Mouse (Mus musculus) midbrain, postnatal 0 days (tissue): ENCODE measurements around the gene Arhgap4. TPM values are rescaled to one million over a fixed set of nuclear protein-coding genes. Genes with fewer than 3 reads are reported as not detected.

ENCODE experiments used
- ATAC-seq: fragments of 200-750 bp; cut with Nextera tagmentation; 2 replicates; pipeline ENCODE4 v1.8.0; 2017; ENCODE audit warnings: moderate number of reproducible peaks, mild to moderate bottlenecking, moderate TSS enrichment, moderate library complexity; ENCODE audit not compliant: low FRiP score
- DNase-seq: peaks from one replicate; pipeline ENCODE4 v3.0.0-alpha.2; 2015; ENCODE audit warnings: low spot score
- H3K27ac ChIP-seq: fragments of 300-500 bp; sonication (generic); 2 replicates; pipeline ENCODE4 v1.5.1; 2014; ENCODE audit warnings: low read depth, mild to moderate bottlenecking, low read length, mixed read lengths
- H3K27me3 ChIP-seq: fragments of 300-500 bp; sonication (generic); 2 replicates; pipeline ENCODE4 v1.6.1; 2014; ENCODE audit warnings: low read length, control low read depth, mixed read lengths; ENCODE audit not compliant: insufficient read depth
- H3K36me3 ChIP-seq: fragments of 300-500 bp; sonication (generic); 2 replicates; pipeline ENCODE4 v1.6.1; 2014; ENCODE audit warnings: low read length, control low read depth, mixed read lengths; ENCODE audit not compliant: insufficient read depth
- H3K4me1 ChIP-seq: fragments of 300-500 bp; sonication (generic); 2 replicates; pipeline ENCODE4 v1.6.1; 2014; ENCODE audit warnings: mild to moderate bottlenecking, control low read depth, antibody characterized with exemption, low read length, mixed read lengths; ENCODE audit not compliant: insufficient read depth
- H3K4me2 ChIP-seq: fragments of 300-500 bp; sonication (generic); 2 replicates; pipeline ENCODE4 v1.6.1; 2014; ENCODE audit warnings: low read depth, mild to moderate bottlenecking, low read length, mixed read lengths; ENCODE audit not compliant: poor library complexity, severe bottlenecking
- H3K4me3 ChIP-seq: fragments of 300-500 bp; sonication (generic); 2 replicates; pipeline ENCODE4 v1.5.1; 2014; ENCODE audit warnings: low read depth, mild to moderate bottlenecking, low read length, moderate library complexity
- H3K9ac ChIP-seq: fragments of 300-500 bp; sonication (generic); replicated peaks from 2 replicates; pipeline ENCODE4 v1.6.1; 2014; ENCODE audit warnings: mild to moderate bottlenecking, low read length, moderate library complexity, mixed read lengths; ENCODE audit not compliant: poor library complexity, severe bottlenecking
- H3K9me3 ChIP-seq: fragments of 300-500 bp; sonication (generic); 2 replicates; pipeline ENCODE4 v1.6.1; 2016; ENCODE audit warnings: low read length, control low read depth
- CTCF ChIP-seq: IDR thresholded peaks from 2 replicates; pipeline ENCODE4 v1.5.1; 2016; ENCODE audit warnings: antibody characterized with exemption, mild to moderate bottlenecking
- WGBS: fragments of 180-500 bp; shearing (Covaris S2); extraction: QIAGEN DNeasy Blood & Tissue Kit; methylation state at CpG from one replicate; pipeline ENCODE4 v1.1.7; 2014; 5-methylcytosine and 5-hydroxymethylcytosine counted together
- polyA plus RNA-seq: library from polyadenylated mRNA; unstranded; fragments of >200 nt; fragmentation: Nextera tagmentation; extraction: Ambion mirVana; gene quantifications from 2 replicates; pipeline ENCODE4 v1.2.1, GENCODE M21; 2015
- total RNA-seq: library from RNA; depleted of rRNA; stranded (reverse); fragments of >200 nt; gene quantifications from 2 replicates; pipeline ENCODE4 v1.2.3, GENCODE M21; 2014

Gene Arhgap4
- total and polyA plus RNA-seq, 2 experiments from 2014 or later, result 1.4 to 4.8 TPM

- Histone ChIP-seq H3K9ac (no peak overlapping the region), H3K4me3 (no peak overlapping the region), H3K36me3 (no peaks in the 10 kb centered on the region), H3K9me3 (no peaks in the 10 kb centered on the region), H3K27me3 (no peaks in the 10 kb centered on the region), H3K4me1 (no peaks in the 10 kb centered on the region), H3K27ac (no peak overlapping the region), H3K4me2 (peak overlapping the region; percentile 28)
- TF ChIP-seq CTCF, result no peak
- WGBS, result 20% methylated on average over 18 of the region's 26 CpGs
- no peak for ATAC-seq
- no peak for DNase-seq
Observed at GRCm38 (mm10) chrX:73911156-73911555, 10.5 kb downstream of the Arhgap4 start.

- H3K9ac ChIP-seq, result no peak overlapping the region
- TF ChIP-seq CTCF, result no peak
- ATAC-seq, result no peak
- H3K9me3 ChIP-seq, result no peaks in the 10 kb centered on the region
- no peak overlapping the region for H3K4me2 ChIP-seq
- no peak for DNase-seq
- H3K27me3 ChIP-seq, result no peaks in the 10 kb centered on the region
- H3K36me3 ChIP-seq, result no peaks in the 10 kb centered on the region
- no peak overlapping the region for H3K27ac ChIP-seq
- H3K4me1 ChIP-seq, result no peaks in the 10 kb centered on the region
- no peak overlapping the region for H3K4me3 ChIP-seq
Observed at GRCm38 (mm10) chrX:73910451-73910850, 11.2 kb downstream of the Arhgap4 start.

DNA sequence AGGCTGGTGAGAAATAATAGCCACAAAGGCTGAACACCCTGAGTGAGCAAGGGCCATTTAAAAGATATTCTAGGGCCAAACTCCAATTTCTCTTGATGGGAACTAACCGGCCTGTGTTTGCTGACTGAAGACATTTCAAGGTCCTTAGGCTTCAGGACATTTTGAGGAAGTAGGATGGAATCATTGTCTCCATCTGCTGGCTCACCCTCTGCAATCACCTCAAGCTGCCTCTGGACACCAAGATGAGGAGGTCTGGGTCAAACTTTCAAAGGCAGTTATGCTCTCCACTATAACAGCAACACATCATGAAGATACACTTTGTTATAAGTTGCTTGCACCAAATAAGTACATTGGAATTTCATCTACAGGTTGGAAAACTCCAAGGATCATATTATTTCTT lies 11.6 kb downstream of the Arhgap4 start:
- Histone ChIP-seq H3K27ac (no peak overlapping the region), H3K9me3 (no peaks in the 10 kb centered on the region), H3K36me3 (no peaks in the 10 kb centered on the region), H3K4me2 (no peak overlapping the region), H3K4me3 (no peak overlapping the region), H3K27me3 (no peaks in the 10 kb centered on the region), H3K4me1 (no peaks in the 10 kb centered on the region), H3K9ac (no peak overlapping the region)
- ATAC-seq (no peak), DNase-seq (no peak)
- no peak for TF ChIP-seq CTCF
- WGBS, result 91% methylated on average over 1 of the region's 1 CpGs

DNA sequence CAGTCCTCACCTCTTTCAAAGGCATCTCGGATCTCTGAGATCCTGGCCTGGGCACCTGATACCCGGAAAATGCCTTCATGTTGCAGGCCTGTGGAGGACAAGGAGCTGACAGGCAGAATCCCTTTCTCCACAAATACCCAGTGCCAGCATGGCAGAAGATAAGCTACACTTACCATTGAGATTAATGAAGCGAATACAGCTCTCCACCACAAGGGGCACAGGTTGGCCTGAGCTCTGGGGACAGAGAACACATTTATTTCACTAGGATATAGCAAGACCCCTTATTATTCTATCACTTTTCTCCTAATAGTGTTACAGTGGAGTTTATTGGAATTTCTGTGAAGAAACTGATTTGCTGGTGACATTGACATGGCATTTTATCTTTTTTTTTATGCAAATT lies 23.7 kb downstream of the Arhgap4 start:
- no peaks in the 10 kb centered on the region for H3K9me3 ChIP-seq
- no peaks in the 10 kb centered on the region for H3K36me3 ChIP-seq
- 68% methylated on average over 3 of the region's 3 CpGs for WGBS
- no peak for DNase-seq
- H3K27me3 ChIP-seq, result no peaks in the 10 kb centered on the region
- TF ChIP-seq CTCF, result peak; percentile 57
- H3K4me3 ChIP-seq, result no peak overlapping the region
- H3K4me2 ChIP-seq, result no peak overlapping the region
- H3K4me1 ChIP-seq, result no peaks in the 10 kb centered on the region
- no peak overlapping the region for H3K9ac ChIP-seq
- no peak overlapping the region for H3K27ac ChIP-seq
- no peak for ATAC-seq

GRCm38 (mm10) chrX:73895719-73896118 lies 26.0 kb downstream of the Arhgap4 start, which contains the start of gene L1cam:
TSS of gene L1cam (minus strand) at chrX:73896105.
- no peaks in the 10 kb centered on the region for H3K27me3 ChIP-seq
- TF ChIP-seq CTCF, result peak; percentile 46; the same call in 1 of the 2 replicates
- H3K4me3 ChIP-seq, result no peak within 1 kb of the TSS
- no peak for ATAC-seq
- H3K4me2 ChIP-seq, result no peak within 1 kb of the TSS
- no peaks in the 10 kb centered on the region for H3K36me3 ChIP-seq
- no peaks in the 10 kb centered on the region for H3K4me1 ChIP-seq
- no peak for DNase-seq
- 16% methylated on average over 2 of the region's 2 CpGs for WGBS
- H3K27ac ChIP-seq, result no peak within 1 kb of the TSS
- no peak within 1 kb of the TSS for H3K9ac ChIP-seq
- H3K9me3 ChIP-seq, result no peaks in the 10 kb centered on the region

DNA sequence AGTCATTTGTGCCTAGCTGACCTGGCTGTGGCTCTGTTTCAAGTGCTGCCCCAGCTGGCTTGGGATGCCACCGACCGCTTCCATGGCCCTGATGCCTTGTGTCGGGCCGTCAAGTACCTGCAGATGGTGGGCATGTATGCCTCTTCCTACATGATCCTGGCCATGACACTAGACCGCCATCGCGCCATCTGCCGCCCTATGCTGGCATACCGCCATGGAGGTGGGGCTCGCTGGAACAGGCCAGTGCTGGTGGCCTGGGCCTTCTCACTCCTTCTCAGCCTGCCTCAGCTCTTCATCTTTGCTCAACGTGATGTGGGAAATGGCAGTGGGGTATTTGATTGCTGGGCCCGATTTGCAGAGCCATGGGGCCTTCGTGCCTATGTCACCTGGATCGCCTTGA lies 28.8 kb downstream of the Arhgap4 start:
- no peaks in the 10 kb centered on the region for H3K9me3 ChIP-seq
- DNase-seq (peak; percentile 29), ATAC-seq (no peak; the same call in 1 of the 2 replicates)
- no peak overlapping the region for H3K4me2 ChIP-seq
- no peaks in the 10 kb centered on the region for H3K4me1 ChIP-seq
- no peak overlapping the region for H3K4me3 ChIP-seq
- TF ChIP-seq CTCF, result no peak
- no peaks in the 10 kb centered on the region for H3K27me3 ChIP-seq
- WGBS, result 88% methylated on average over 14 of the region's 14 CpGs
- H3K27ac ChIP-seq, result no peak overlapping the region
- no peaks in the 10 kb centered on the region for H3K36me3 ChIP-seq
- no peak overlapping the region for H3K9ac ChIP-seq
